Mouse (Mus musculus): ENCODE results near the gene Cpt1c. TPM values are rescaled to one million over a fixed set of nuclear protein-coding genes. Genes with fewer than 3 reads are reported as not detected.
A peak's percentile ranks its signal among the peaks of the same experiment; 100 is the strongest.

Gene Cpt1c
- polyA plus RNA-seq, 1 experiment from 2014 or later = 22.4 TPM

DNA sequence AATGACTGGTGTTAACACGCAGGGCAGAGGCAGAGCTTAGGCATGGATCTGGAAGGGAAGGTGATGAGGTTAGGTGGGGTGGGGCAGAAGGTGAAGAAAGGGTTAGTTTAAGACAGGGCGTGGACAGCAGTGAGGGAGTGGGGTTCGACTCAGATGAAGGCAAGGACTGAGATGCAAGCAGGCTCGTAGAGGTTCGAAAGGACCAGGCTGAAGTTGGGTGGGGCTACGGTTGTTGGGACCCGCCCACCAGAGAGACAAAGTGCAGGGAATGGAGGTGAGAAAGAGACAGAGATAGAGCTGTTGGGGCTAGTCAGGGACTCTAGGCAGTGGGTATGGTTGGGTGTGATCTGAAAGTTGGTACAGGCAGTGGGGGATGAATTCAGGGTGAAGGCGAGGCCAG lies 12.3 kb downstream of the Cpt1c start:
- Histone ChIP-seq H3K4me1 (ENCODE audit: control insufficient read depth, insufficient read depth, low read length) (no peaks in the 10 kb centered on the region), H3K27me3 (replicated peaks; ENCODE audit: control insufficient read depth, insufficient read depth, low read length) (no peaks in the 10 kb centered on the region), H3K9ac (ENCODE audit: low read depth, low read length) (no peak overlapping the region), H3K4me2 (ENCODE audit: low read depth, low read length) (no peak overlapping the region), H3K9me3 (ENCODE audit: control insufficient read depth, low read length) (no peaks in the 10 kb centered on the region), H3K36me3 (ENCODE audit: control insufficient read depth, insufficient read depth, low read length) (peaks cover 72% of the 10 kb centered on the region), H3K4me3 (ENCODE audit: low read depth, low read length) (no peak overlapping the region), H3K27ac (replicated peaks; ENCODE audit: low read depth, low read length) (no peak overlapping the region)
- WGBS = 75% methylated on average over 8 of the region's 8 CpGs
- ATAC-seq (ENCODE audit: low read depth) (no peak), DNase-seq (ENCODE audit: low spot score) (no peak)

DNA sequence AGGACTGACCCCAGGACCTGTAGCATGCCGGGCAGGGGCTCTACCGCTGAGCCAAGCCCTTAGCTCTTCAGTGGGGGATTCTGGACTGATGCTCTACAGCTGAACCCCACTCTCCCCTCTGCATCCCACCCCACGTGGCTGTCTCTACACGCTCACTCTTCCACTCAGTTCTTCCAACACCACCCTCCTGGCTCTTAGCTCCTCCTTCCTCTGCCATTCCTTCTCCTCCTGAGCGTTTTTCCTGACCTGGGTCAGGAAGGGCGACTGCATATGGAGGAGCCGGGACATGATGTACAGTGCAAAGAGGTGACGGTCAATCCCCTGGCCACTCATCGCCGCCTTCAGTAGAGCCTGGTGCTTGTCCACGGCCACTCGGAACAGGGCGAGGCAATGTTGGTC lies 14.1 kb downstream of the Cpt1c start:
- Histone ChIP-seq H3K4me2 (ENCODE audit: low read depth, low read length) (no peak overlapping the region), H3K36me3 (ENCODE audit: control insufficient read depth, insufficient read depth, low read length) (peaks cover 57% of the 10 kb centered on the region), H3K4me1 (ENCODE audit: control insufficient read depth, insufficient read depth, low read length) (no peaks in the 10 kb centered on the region), H3K9me3 (ENCODE audit: control insufficient read depth, low read length) (no peaks in the 10 kb centered on the region), H3K4me3 (ENCODE audit: low read depth, low read length) (no peak overlapping the region), H3K27ac (replicated peaks; ENCODE audit: low read depth, low read length) (no peak overlapping the region), H3K27me3 (replicated peaks; ENCODE audit: control insufficient read depth, insufficient read depth, low read length) (no peaks in the 10 kb centered on the region), H3K9ac (ENCODE audit: low read depth, low read length) (no peak overlapping the region)
- DNase-seq (ENCODE audit: low spot score) (no peak), ATAC-seq (ENCODE audit: low read depth) (no peak)
- 88% methylated on average over 13 of the region's 13 CpGs for WGBS

DNA sequence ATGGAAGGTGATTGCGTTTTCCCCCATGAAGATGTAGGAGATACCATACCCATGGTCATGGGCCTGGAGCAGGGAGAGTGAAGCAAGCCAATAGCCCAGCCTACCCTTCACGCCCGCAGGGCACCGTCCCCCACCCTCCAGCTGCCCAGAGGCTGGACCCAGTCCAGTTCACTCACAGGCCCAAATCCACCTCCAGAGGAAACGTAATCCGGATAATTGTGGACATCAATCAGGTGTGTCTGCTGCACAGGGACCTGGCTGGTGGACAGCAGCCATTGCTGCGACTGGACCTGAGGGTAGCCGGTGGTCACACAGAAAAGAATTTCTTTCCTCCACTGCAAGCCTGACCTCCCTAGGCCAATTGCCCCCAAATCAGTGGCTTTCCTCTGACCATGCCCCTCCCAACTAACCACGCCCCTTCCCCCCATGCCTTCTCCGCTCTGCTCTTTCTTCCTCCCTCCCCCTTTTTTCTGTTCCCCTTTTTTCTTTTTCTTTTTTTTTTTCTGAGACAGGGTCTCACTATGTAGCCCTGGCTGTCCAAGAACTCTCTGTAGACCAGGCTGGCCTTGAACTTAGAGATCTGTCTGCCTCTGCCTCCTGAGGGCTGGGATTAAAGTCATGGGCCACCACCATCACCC lies 14.7 kb downstream of the Cpt1c start:
- H3K27me3 ChIP-seq (replicated peaks; ENCODE audit: control insufficient read depth, insufficient read depth, low read length) = no peaks in the 10 kb centered on the region
- WGBS = 86% methylated on average over 10 of the region's 10 CpGs
- H3K9me3 ChIP-seq (ENCODE audit: control insufficient read depth, low read length) = no peaks in the 10 kb centered on the region
- DNase-seq (ENCODE audit: low spot score) (no peak), ATAC-seq (ENCODE audit: low read depth) (no peak)
- H3K4me1 ChIP-seq (ENCODE audit: control insufficient read depth, insufficient read depth, low read length) = no peaks in the 10 kb centered on the region
- no peak overlapping the region for H3K9ac ChIP-seq (ENCODE audit: low read depth, low read length)
- H3K4me3 ChIP-seq (ENCODE audit: low read depth, low read length) = no peak overlapping the region
- no peak overlapping the region for H3K27ac ChIP-seq (replicated peaks; ENCODE audit: low read depth, low read length)
- peaks cover 52% of the 10 kb centered on the region for H3K36me3 ChIP-seq (ENCODE audit: control insufficient read depth, insufficient read depth, low read length)
- H3K4me2 ChIP-seq (ENCODE audit: low read depth, low read length) = no peak overlapping the region

DNA sequence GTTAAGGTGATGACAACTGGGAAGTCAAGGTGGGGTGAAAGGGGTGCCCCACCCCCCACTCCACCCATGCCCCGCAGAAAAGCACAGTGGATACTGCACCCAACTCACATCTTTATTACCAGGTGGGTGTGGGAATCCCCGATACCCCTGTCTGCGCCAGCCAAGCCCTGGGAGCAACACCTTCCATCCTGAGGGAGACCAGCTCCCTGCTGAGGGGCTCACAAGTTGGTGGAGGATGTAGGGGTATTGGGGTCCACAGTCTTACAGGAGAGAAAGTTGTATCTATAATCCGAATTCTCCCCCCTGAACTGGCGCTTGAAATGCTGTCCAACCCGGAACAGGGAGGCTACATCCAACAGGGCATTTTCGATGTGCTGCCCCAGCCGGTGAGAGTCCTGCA lies 15.4 kb downstream of the Cpt1c start:
- Histone ChIP-seq H3K27ac (replicated peaks; ENCODE audit: low read depth, low read length) (no peak overlapping the region), H3K4me2 (ENCODE audit: low read depth, low read length) (no peak overlapping the region), H3K4me1 (ENCODE audit: control insufficient read depth, insufficient read depth, low read length) (no peaks in the 10 kb centered on the region), H3K27me3 (replicated peaks; ENCODE audit: control insufficient read depth, insufficient read depth, low read length) (no peaks in the 10 kb centered on the region), H3K9me3 (ENCODE audit: control insufficient read depth, low read length) (no peaks in the 10 kb centered on the region), H3K36me3 (ENCODE audit: control insufficient read depth, insufficient read depth, low read length) (peaks cover 46% of the 10 kb centered on the region; the same call in 1 of the 2 replicates), H3K9ac (ENCODE audit: low read depth, low read length) (no peak overlapping the region), H3K4me3 (ENCODE audit: low read depth, low read length) (no peak overlapping the region)
- DNase-seq (ENCODE audit: low spot score) (no peak), ATAC-seq (ENCODE audit: low read depth) (no peak)
- 83% methylated on average over 8 of the region's 8 CpGs for WGBS

DNA sequence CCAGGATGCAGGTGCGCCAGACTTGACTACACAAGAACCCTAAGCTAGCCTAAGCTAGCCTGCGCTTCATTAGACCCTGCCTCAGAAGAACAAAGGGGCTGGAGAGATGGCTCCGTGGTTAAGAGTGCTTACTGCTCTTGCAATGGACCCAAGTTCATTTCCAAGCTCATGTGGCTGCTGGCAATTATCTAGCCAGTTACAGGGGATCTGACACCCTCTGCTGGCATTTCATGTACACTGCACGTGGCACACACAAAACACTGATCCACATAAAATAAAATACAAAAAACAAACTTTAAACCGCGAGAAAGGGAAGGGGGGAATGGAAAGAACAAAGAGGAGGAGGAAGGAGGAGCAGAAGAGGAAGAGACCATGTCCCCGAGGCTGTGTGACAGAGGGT lies 16.4 kb downstream of the Cpt1c start:
- Histone ChIP-seq H3K27me3 (replicated peaks; ENCODE audit: control insufficient read depth, insufficient read depth, low read length) (no peaks in the 10 kb centered on the region), H3K4me2 (ENCODE audit: low read depth, low read length) (no peak overlapping the region), H3K4me1 (ENCODE audit: control insufficient read depth, insufficient read depth, low read length) (no peaks in the 10 kb centered on the region), H3K27ac (replicated peaks; ENCODE audit: low read depth, low read length) (no peak overlapping the region), H3K9me3 (ENCODE audit: control insufficient read depth, low read length) (no peaks in the 10 kb centered on the region), H3K36me3 (ENCODE audit: control insufficient read depth, insufficient read depth, low read length) (peaks cover 35% of the 10 kb centered on the region; the same call in 1 of the 2 replicates), H3K4me3 (ENCODE audit: low read depth, low read length) (no peak overlapping the region), H3K9ac (ENCODE audit: low read depth, low read length) (no peak overlapping the region)
- ATAC-seq (ENCODE audit: low read depth) (no peak), DNase-seq (ENCODE audit: low spot score) (peak; percentile 63)
- 49% methylated on average over 7 of the region's 7 CpGs for WGBS

DNA sequence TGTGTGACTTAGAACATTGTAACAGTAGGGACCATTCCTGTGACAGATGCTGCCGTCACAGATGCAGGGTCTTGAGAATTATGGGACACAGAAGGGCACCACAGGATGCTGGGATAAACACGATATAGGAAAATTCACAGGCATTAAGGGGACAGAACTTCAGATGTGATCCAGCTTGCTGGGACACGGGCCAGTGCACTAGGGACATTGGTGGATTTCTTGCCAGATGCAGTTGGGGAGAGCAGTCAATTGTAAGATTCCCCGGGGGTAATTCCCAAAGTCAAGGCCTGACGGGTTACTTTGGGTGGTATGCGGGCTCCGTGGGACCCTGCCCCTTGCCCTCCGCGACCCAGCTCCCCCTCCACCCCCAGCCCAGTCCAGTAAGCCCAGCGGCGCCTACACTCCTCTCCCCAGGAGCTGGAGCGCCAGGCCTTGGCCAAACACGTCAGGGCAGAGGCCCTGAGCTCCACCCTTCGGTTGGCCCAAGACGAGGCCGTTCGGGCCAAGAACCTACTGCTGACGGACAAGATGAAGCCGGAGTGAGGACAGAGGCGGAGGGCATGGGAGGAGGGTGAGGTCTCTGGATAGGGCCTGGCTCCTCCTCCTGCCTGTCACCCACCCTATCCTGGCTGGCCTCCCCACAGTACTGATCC lies 17.3 kb downstream of the Cpt1c start:
- H3K27ac ChIP-seq (replicated peaks; ENCODE audit: low read depth, low read length) = no peak overlapping the region
- H3K9me3 ChIP-seq (ENCODE audit: control insufficient read depth, low read length) = no peaks in the 10 kb centered on the region
- ATAC-seq (ENCODE audit: low read depth) (no peak), DNase-seq (ENCODE audit: low spot score) (no peak)
- no peak overlapping the region for H3K4me3 ChIP-seq (ENCODE audit: low read depth, low read length)
- WGBS = 68% methylated on average over 20 of the region's 20 CpGs
- H3K4me1 ChIP-seq (ENCODE audit: control insufficient read depth, insufficient read depth, low read length) = no peaks in the 10 kb centered on the region
- H3K27me3 ChIP-seq (replicated peaks; ENCODE audit: control insufficient read depth, insufficient read depth, low read length) = no peaks in the 10 kb centered on the region
- peaks cover 26% of the 10 kb centered on the region; the same call in 1 of the 2 replicates for H3K36me3 ChIP-seq (ENCODE audit: control insufficient read depth, insufficient read depth, low read length)
- H3K4me2 ChIP-seq (ENCODE audit: low read depth, low read length) = no peak overlapping the region
- no peak overlapping the region for H3K9ac ChIP-seq (ENCODE audit: low read depth, low read length)

DNA sequence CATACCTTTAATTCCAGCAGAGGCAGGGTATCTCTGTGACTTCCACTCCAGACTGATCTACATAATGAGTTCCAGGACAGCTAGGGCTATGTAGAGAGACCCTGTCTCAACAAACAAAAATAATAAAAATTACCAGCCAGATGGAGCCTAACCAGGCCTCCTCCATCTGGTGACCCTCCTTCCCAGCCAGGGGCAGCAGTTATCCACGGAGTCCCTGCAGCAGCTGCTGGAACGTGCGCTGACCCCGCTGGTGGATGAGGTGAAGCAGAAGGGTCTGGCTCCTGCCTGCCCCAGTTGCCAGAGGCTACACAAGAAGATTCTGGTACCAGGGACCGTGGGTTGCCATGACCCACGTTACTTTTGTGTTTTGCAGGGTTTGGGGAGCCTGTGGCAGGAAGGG lies 18.4 kb downstream of the Cpt1c start:
- H3K4me3 ChIP-seq (ENCODE audit: low read depth, low read length) = no peak overlapping the region
- no peaks in the 10 kb centered on the region for H3K9me3 ChIP-seq (ENCODE audit: control insufficient read depth, low read length)
- DNase-seq (ENCODE audit: low spot score) (no peak), ATAC-seq (ENCODE audit: low read depth) (no peak)
- H3K27me3 ChIP-seq (replicated peaks; ENCODE audit: control insufficient read depth, insufficient read depth, low read length) = peaks cover 7% of the 10 kb centered on the region
- H3K4me2 ChIP-seq (ENCODE audit: low read depth, low read length) = no peak overlapping the region
- WGBS = 44% methylated on average over 6 of the region's 6 CpGs
- H3K4me1 ChIP-seq (ENCODE audit: control insufficient read depth, insufficient read depth, low read length) = peaks cover 7% of the 10 kb centered on the region
- H3K27ac ChIP-seq (replicated peaks; ENCODE audit: low read depth, low read length) = no peak overlapping the region
- peaks cover 17% of the 10 kb centered on the region; the same call in 1 of the 2 replicates for H3K36me3 ChIP-seq (ENCODE audit: control insufficient read depth, insufficient read depth, low read length)
- H3K9ac ChIP-seq (ENCODE audit: low read depth, low read length) = no peak overlapping the region

DNA sequence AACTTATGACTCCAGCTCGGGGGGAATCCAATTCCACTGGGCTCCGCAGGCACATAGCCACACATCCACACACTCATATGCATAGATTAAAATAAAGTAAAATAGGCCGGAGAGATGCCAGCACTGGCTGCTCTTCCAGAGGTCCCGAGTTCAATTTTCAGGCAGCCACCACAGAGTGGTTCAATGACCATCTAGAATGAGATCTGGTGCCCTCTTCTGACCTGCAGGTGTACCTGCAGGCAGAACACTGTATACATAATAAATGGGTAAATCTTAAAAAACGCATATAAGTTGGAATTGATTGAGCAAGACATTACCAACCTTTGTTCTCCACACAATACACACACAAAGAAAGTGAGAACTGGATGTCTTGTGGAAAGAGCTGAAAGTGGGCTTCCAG lies 19.0 kb downstream of the Cpt1c start:
- DNase-seq (ENCODE audit: low spot score) = peak; percentile 22

More for the DNA sequence above, 19.0 kb downstream of the Cpt1c start:
- Histone ChIP-seq H3K4me2 (ENCODE audit: low read depth, low read length) (no peak overlapping the region), H3K4me3 (ENCODE audit: low read depth, low read length) (no peak overlapping the region), H3K9me3 (ENCODE audit: control insufficient read depth, low read length) (no peaks in the 10 kb centered on the region), H3K9ac (ENCODE audit: low read depth, low read length) (no peak overlapping the region), H3K27me3 (replicated peaks; ENCODE audit: control insufficient read depth, insufficient read depth, low read length) (peaks cover 13% of the 10 kb centered on the region), H3K36me3 (ENCODE audit: control insufficient read depth, insufficient read depth, low read length) (peaks cover 11% of the 10 kb centered on the region; the same call in 1 of the 2 replicates), H3K27ac (replicated peaks; ENCODE audit: low read depth, low read length) (no peak overlapping the region), H3K4me1 (ENCODE audit: control insufficient read depth, insufficient read depth, low read length) (peaks cover 7% of the 10 kb centered on the region)
- no peak for ATAC-seq (ENCODE audit: low read depth)
- 52% methylated on average over 5 of the region's 5 CpGs for WGBS
